Mouse (Mus musculus) lung, postnatal 0 days (tissue): ENCODE results near the gene Lgmn. TPM values are rescaled to one million over a fixed set of nuclear protein-coding genes. Genes with fewer than 3 reads are reported as not detected.
A peak's percentile ranks its signal among the peaks of the same experiment; 100 is the strongest.

ENCODE experiments used
- ATAC-seq: fragments of 200-750 bp; cut with Nextera tagmentation; 2 replicates; pipeline ENCODE4 v1.8.0; 2017; ENCODE audit warnings: moderate library complexity
- DNase-seq: peaks from one replicate; pipeline ENCODE4 v3.0.0-alpha.2; 2016; ENCODE audit warnings: low spot score
- H3K27ac ChIP-seq: fragments of 300-500 bp; sonication (generic); 2 replicates; pipeline ENCODE4 v1.5.1; 2014; ENCODE audit warnings: antibody characterized with exemption, mild to moderate bottlenecking, low read length, mixed read lengths
- H3K27me3 ChIP-seq: fragments of 300-500 bp; sonication (generic); replicated peaks from 2 replicates; pipeline ENCODE4 v1.6.1; 2014; ENCODE audit warnings: low read length, mixed read lengths; ENCODE audit not compliant: insufficient read depth
- H3K36me3 ChIP-seq: fragments of 300-500 bp; sonication (generic); 2 replicates; pipeline ENCODE4 v1.6.1; 2014; ENCODE audit warnings: low read length, mixed read lengths; ENCODE audit not compliant: insufficient read depth
- H3K4me1 ChIP-seq: fragments of 300-500 bp; sonication (generic); 2 replicates; pipeline ENCODE4 v1.6.1; 2014; ENCODE audit warnings: antibody characterized with exemption, low read depth, low read length, mixed read lengths; ENCODE audit not compliant: insufficient read depth
- H3K4me2 ChIP-seq: fragments of 300-500 bp; sonication (generic); replicated peaks from 2 replicates; pipeline ENCODE4 v1.6.1; 2014; ENCODE audit warnings: low read depth, mild to moderate bottlenecking, low read length, moderate library complexity, mixed read lengths
- H3K4me3 ChIP-seq: fragments of 300-500 bp; sonication (generic); 2 replicates; pipeline ENCODE4 v1.5.1; 2014; ENCODE audit warnings: low read depth, low read length
- H3K9ac ChIP-seq: fragments of 300-500 bp; sonication (generic); replicated peaks from 2 replicates; pipeline ENCODE4 v1.6.1; 2014; ENCODE audit warnings: low read depth, mild to moderate bottlenecking
- H3K9me3 ChIP-seq: fragments of 300-500 bp; sonication (generic); 2 replicates; pipeline ENCODE4 v1.6.1; 2016; ENCODE audit warnings: low read length, mixed read lengths
- CTCF ChIP-seq: IDR thresholded peaks from 2 replicates; pipeline ENCODE4 v1.5.1; 2016; ENCODE audit warnings: antibody characterized with exemption, mild to moderate bottlenecking
- EP300 ChIP-seq: IDR thresholded peaks from 2 replicates; pipeline ENCODE4 v1.6.1; 2016; ENCODE audit warnings: antibody characterized with exemption, mild to moderate bottlenecking, control low read depth
- WGBS: fragments of 180-500 bp; shearing (Covaris S2); extraction: QIAGEN DNeasy Blood & Tissue Kit; methylation state at CpG from one replicate; pipeline ENCODE4 v1.1.7; 2014; 5-methylcytosine and 5-hydroxymethylcytosine counted together
- polyA plus RNA-seq: library from polyadenylated mRNA; unstranded; fragments of >200 nt; fragmentation: Nextera tagmentation; extraction: Ambion mirVana; gene quantifications from 2 replicates; pipeline ENCODE4 v1.2.1, GENCODE M21; 2015

Gene Lgmn
- polyA plus RNA-seq, 1 experiment from 2014 or later, result 198 TPM

GRCm38 (mm10) chr12:102450437-102450836 is 10.8 kb upstream of the Lgmn start:
- no peak for TF ChIP-seq CTCF
- no peak for TF ChIP-seq EP300
- no peak overlapping the region for H3K4me2 ChIP-seq
- WGBS, result 32% methylated on average over 10 of the region's 10 CpGs
- DNase-seq, result peak; percentile 43
- peaks cover 6% of the 10 kb centered on the region; the same call in 1 of the 2 replicates for H3K4me1 ChIP-seq
- no peaks in the 10 kb centered on the region for H3K27me3 ChIP-seq
- H3K36me3 ChIP-seq, result no peaks in the 10 kb centered on the region
- H3K9ac ChIP-seq, result no peak overlapping the region
- no peak overlapping the region for H3K4me3 ChIP-seq
- peak overlapping the region; percentile 26; the same call in 1 of the 2 replicates for H3K27ac ChIP-seq
- no peaks in the 10 kb centered on the region for H3K9me3 ChIP-seq
- peak; percentile 47 for ATAC-seq

DNA sequence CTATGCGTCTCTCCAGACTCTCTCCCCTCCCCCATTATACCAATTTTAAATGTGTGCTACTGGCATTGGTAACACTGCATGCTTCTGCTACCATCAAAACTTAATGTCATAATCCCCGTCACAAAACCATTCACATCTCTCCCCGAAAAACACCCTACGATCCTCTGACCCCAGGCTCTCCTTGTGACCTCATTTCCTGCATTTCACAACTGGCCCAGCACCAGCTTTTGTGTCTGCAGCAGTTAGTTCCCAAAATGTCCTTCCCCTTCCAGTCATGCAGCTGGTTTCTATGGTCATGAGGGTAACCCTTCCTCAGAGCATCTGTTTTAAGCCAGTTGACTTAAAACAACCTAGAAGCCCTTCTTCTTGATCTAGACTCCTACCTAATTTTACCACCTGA is 5.8 kb upstream of the Lgmn start:
- H3K27ac ChIP-seq, result no peak overlapping the region
- DNase-seq (peak; percentile 45), ATAC-seq (no peak)
- no peak overlapping the region for H3K4me3 ChIP-seq
- H3K9me3 ChIP-seq, result no peaks in the 10 kb centered on the region
- H3K4me1 ChIP-seq, result no peaks in the 10 kb centered on the region
- no peaks in the 10 kb centered on the region for H3K27me3 ChIP-seq
- H3K4me2 ChIP-seq, result no peak overlapping the region
- 52% methylated on average over 4 of the region's 4 CpGs for WGBS
- H3K9ac ChIP-seq, result no peak overlapping the region
- TF ChIP-seq CTCF, result no peak
- TF ChIP-seq EP300, result peak; percentile 32; the same call in 1 of the 2 replicates
- no peaks in the 10 kb centered on the region for H3K36me3 ChIP-seq

DNA sequence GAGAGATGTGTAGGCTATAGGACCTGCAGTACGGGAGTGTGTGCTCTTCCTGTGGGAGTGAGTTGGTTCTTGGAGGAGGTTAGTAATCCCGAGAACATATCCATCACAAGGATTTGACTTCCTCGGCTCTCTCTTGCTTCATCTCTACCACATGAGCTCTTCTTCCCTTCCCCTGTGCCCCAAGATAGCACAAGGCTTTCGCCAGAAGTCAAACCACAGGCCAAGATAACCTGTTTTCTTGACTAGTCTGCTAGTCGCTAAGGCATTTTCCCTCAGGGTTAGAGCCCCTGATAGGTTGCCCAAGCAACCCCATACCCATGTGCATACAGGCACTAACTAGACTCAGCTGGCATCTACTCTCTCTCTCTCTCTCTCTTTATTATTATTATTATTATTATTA is 4.1 kb upstream of the Lgmn start:
- WGBS, result 72% methylated on average over 5 of the region's 5 CpGs
- H3K9me3 ChIP-seq, result no peaks in the 10 kb centered on the region
- DNase-seq (no peak), ATAC-seq (no peak)
- H3K4me3 ChIP-seq, result no peak overlapping the region
- no peak overlapping the region for H3K27ac ChIP-seq
- no peaks in the 10 kb centered on the region for H3K36me3 ChIP-seq
- no peak overlapping the region for H3K4me2 ChIP-seq
- TF ChIP-seq CTCF (no peak), EP300 (no peak)
- no peak overlapping the region for H3K9ac ChIP-seq
- H3K27me3 ChIP-seq, result no peaks in the 10 kb centered on the region
- H3K4me1 ChIP-seq, result no peaks in the 10 kb centered on the region

DNA sequence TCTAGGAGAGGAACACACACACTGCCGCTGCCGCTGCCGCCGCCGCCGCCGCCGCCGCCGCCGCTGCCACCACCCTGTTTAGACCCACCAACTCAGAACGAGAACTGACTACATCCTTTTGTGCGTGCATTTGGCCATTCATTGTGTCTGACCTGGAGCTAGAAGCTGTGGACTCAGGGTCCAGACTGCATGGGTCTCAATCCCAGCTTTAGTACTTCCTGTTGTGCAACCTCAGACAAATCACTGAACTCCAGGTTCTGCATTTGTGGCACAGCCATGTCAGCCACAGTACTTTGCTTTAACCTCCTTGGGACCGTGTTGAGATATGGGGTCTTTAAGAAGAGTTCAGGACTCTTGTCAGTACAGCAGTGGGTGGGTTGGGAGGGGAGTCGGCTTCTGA is 3.0 kb upstream of the Lgmn start:
- H3K9ac ChIP-seq, result no peak overlapping the region
- TF ChIP-seq EP300, result no peak
- TF ChIP-seq CTCF, result no peak
- DNase-seq, result no peak
- no peak overlapping the region for H3K27ac ChIP-seq
- peaks cover 7% of the 10 kb centered on the region; the same call in 1 of the 2 replicates for H3K4me1 ChIP-seq
- H3K27me3 ChIP-seq, result no peaks in the 10 kb centered on the region
- 73% methylated on average over 15 of the region's 15 CpGs for WGBS
- no peak overlapping the region for H3K4me3 ChIP-seq
- no peak overlapping the region for H3K4me2 ChIP-seq
- no peaks in the 10 kb centered on the region for H3K9me3 ChIP-seq
- ATAC-seq, result no peak
- H3K36me3 ChIP-seq, result no peaks in the 10 kb centered on the region

DNA sequence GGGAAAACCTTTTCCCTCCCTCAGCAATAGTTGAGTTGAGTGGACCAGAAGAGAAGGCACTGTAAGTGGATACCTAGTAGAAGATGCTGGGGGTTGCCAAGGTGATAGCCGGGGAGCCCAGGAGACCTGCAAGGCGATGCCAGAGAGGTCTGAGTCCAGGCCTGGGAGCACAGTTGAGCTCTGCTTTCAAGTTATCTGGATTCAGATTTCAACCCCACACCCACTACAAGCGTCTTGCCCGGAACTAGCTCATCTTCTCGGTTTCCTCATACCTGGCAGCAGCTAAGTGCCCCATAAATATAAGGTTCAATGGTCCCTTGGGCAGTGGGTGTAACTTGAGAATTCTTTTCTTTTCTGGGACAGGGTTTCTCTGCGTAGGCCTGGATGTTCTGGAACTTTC is 1.5 kb upstream of the Lgmn start:
- Histone ChIP-seq H3K9me3 (no peaks in the 10 kb centered on the region), H3K9ac (no peak overlapping the region), H3K27me3 (no peaks in the 10 kb centered on the region), H3K4me2 (no peak overlapping the region), H3K27ac (no peak overlapping the region), H3K36me3 (no peaks in the 10 kb centered on the region), H3K4me3 (no peak overlapping the region), H3K4me1 (peaks cover 7% of the 10 kb centered on the region; the same call in 1 of the 2 replicates)
- DNase-seq, result no peak
- no peak for ATAC-seq
- TF ChIP-seq EP300 (no peak), CTCF (no peak)
- 76% methylated on average over 6 of the region's 6 CpGs for WGBS

DNA sequence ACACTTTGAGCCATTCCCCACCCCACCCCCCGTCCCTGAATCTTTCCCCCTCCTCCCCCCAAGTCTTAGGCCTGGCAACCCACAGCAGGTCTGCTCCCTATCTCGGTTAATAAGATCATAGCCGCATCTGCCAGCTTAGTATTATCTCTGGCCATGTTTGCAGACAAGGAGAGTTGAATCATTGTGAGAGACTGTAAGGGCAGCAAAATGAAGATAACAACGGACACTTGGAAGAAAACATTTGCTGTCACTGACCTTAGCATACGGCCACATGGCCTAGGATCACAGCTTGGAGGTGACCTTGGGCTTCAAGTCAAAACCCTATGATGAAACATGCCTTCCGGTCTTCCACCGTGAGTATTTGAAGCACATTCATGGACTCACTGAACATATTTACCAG is 938 bp upstream of the Lgmn start:
- H3K27ac ChIP-seq, result no peak overlapping the region
- DNase-seq (no peak), ATAC-seq (no peak)
- H3K9me3 ChIP-seq, result no peaks in the 10 kb centered on the region
- peaks cover 7% of the 10 kb centered on the region; the same call in 1 of the 2 replicates for H3K4me1 ChIP-seq
- no peak overlapping the region for H3K4me3 ChIP-seq
- H3K9ac ChIP-seq, result no peak overlapping the region
- no peak overlapping the region for H3K4me2 ChIP-seq
- H3K36me3 ChIP-seq, result no peaks in the 10 kb centered on the region
- H3K27me3 ChIP-seq, result no peaks in the 10 kb centered on the region
- TF ChIP-seq EP300 (no peak), CTCF (no peak)
- 79% methylated on average over 7 of the region's 7 CpGs for WGBS
